Mouse (Mus musculus) retina, embryonic 14.5 days (tissue): ENCODE data around the gene a.
"Not testable (repeated sequence)": the region's sequence is repeated elsewhere in the genome, so short reads cannot be mapped to it uniquely, and the experiment has no call there.

Experiments used
- DNase-seq: peaks from one replicate; pipeline ENCODE4 v3.0.0-alpha.2; 2015; ENCODE audit warnings: low spot score

a gene

GRCm38 (mm10) chr2:154991411-154991810, 200.2 kb downstream of the a start:
- no peak for DNase-seq

GRCm38 (mm10) chr2:154992083-154992482, 200.9 kb downstream of the a start:
- DNase-seq, result no peak

- DNase-seq, result no peak
Observed at GRCm38 (mm10) chr2:155005491-155005890, 214.3 kb downstream of the a start.

- peak; percentile 31 for DNase-seq
Observed at GRCm38 (mm10) chr2:155011086-155011656, 220.0 kb downstream of the a start.

- DNase-seq, result peak; percentile 50
Observed at GRCm38 (mm10) chr2:155012991-155013390, 221.8 kb downstream of the a start.

- not testable (repeated sequence) for DNase-seq
Observed at GRCm38 (mm10) chr2:155016751-155017150, 225.5 kb downstream of the a start.

- DNase-seq, result not testable (repeated sequence)
Observed at GRCm38 (mm10) chr2:155018251-155018755, 227.1 kb downstream of the a start, which contains the start of gene Gm14226. Gene Gm14226 (plus strand): TSS chr2:155018266.

GRCm38 (mm10) chr2:155018762-155019641, 227.8 kb downstream of the a start:
- DNase-seq, result peak; percentile 67

GRCm38 (mm10) chr2:155019673-155020072, 228.5 kb downstream of the a start:
- peak; percentile 78 for DNase-seq

- peak; percentile 35 for DNase-seq
Observed at GRCm38 (mm10) chr2:155020247-155020826, 229.1 kb downstream of the a start.

GRCm38 (mm10) chr2:155030831-155031230, 239.6 kb downstream of the a start:
- DNase-seq, result no peak

GRCm38 (mm10) chr2:155032938-155033710, 241.9 kb downstream of the a start:
- DNase-seq, result no peak

- no peak for DNase-seq
Observed at GRCm38 (mm10) chr2:155039956-155040355, 248.8 kb downstream of the a start.

GRCm38 (mm10) chr2:155044542-155044941, 253.3 kb downstream of the a start:
- no peak for DNase-seq

- no peak for DNase-seq
Observed at GRCm38 (mm10) chr2:155045075-155045474, 253.9 kb downstream of the a start.

- DNase-seq, result no peak
Observed at GRCm38 (mm10) chr2:155046803-155047202, 255.6 kb downstream of the a start.

GRCm38 (mm10) chr2:155047452-155048178, 256.4 kb downstream of the a start:
- no peak for DNase-seq

GRCm38 (mm10) chr2:155050108-155050503, 258.9 kb downstream of the a start:
- DNase-seq, result peak; percentile 40

- peak; percentile 98 for DNase-seq
Observed at GRCm38 (mm10) chr2:155050504-155051236, 259.5 kb downstream of the a start.

- no peak for DNase-seq
Observed at GRCm38 (mm10) chr2:155051622-155052351, 260.6 kb downstream of the a start.
